Mouse (Mus musculus) megakaryocyte, embryonic 14.5 days (primary cell): ENCODE results near the gene Morf4l1.

Experiments used
- FLI1 ChIP-seq: IDR thresholded peaks from 2 replicates; pipeline ENCODE4 v1.6.1; 2012; ENCODE audit warnings: low read length, inconsistent platforms, mixed read lengths
- GATA1 ChIP-seq: IDR thresholded peaks from 3 replicates; pipeline ENCODE4 v1.6.1; 2012; ENCODE audit warnings: mixed read lengths, low read length, inconsistent platforms, borderline replicate concordance

GRCm38 (mm10) chr9:90135466-90135865, 20.9 kb upstream of the Morf4l1 start:
- TF ChIP-seq FLI1, result no peak
- TF ChIP-seq GATA1, result no peak
